Mouse (Mus musculus) bone marrow, adult 2 months (tissue): ENCODE results near the gene B230104I21Rik.

ENCODE experiments used
- CTCF ChIP-seq: fragments of 200-500 bp; IDR thresholded peaks from 2 replicates; pipeline ENCODE4 v1.5.1; 2011; ENCODE audit warnings: low read length, control low read depth; ENCODE audit not compliant: control insufficient read depth, insufficient read depth
- POLR2A ChIP-seq: fragments of 200-500 bp; IDR thresholded peaks from 2 replicates; pipeline ENCODE4 v1.6.1; 2011; ENCODE audit warnings: low read depth, mild to moderate bottlenecking, control low read depth, low read length, borderline replicate concordance; ENCODE audit not compliant: control insufficient read depth

DNA sequence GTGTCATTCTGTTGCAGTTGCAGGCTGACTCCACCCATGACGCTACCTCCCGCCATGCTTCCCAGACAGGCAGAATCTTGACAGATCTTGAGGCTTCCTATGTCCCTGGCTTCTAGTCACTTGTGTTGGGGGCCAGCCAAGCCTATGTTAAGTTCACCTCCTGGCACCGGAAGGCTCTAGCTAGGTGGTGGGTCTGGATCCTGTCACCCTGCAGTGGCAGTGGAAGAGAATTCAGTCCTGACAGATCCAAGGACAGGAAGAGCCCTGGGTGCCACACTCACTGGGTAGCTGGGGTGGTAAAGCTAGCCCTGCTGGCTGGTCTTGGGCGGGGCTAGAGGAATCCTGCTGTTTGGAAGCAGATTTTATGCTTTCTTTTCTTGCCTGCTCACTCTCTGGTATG lies 10.5 kb upstream of the B230104I21Rik start:
- no peak for TF ChIP-seq POLR2A
- TF ChIP-seq CTCF = no peak
